Mouse (Mus musculus): ENCODE data around the gene Gm10720. TPM values are rescaled to one million over a fixed set of nuclear protein-coding genes. Genes with fewer than 3 reads are reported as not detected.
"Not testable (repeated sequence)": the region's sequence is repeated elsewhere in the genome, so short reads cannot be mapped to it uniquely, and the experiment has no call there.

The Gm10720 gene
- polyA plus RNA-seq, 1 experiment from 2014 or later: not detected

- H3K27ac ChIP-seq; H3K9me3 ChIP-seq; H3K4me3 ChIP-seq; H3K4me1 ChIP-seq (replicated peaks); H3K36me3 ChIP-seq; H3K27me3 ChIP-seq (ENCODE audit: insufficient read depth, poor library complexity, severe bottlenecking): not testable (repeated sequence)
- 43% methylated on average over 3 of the region's 10 CpGs for WGBS
- DNase-seq (ENCODE audit: low spot score): peak; percentile 96
Measured at GRCm38 (mm10) chr9:3030677-3031318, 15.3 kb downstream of the Gm10720 start.

GRCm38 (mm10) chr9:3034299-3034698, 18.8 kb downstream of the Gm10720 start, which contains the start of gene Gm17535:
TSS of gene Gm17535 (plus strand) at chr9:3034599.
- H3K4me3 ChIP-seq; H3K9me3 ChIP-seq; DNase-seq (ENCODE audit: low spot score); H3K27me3 ChIP-seq (ENCODE audit: insufficient read depth, poor library complexity, severe bottlenecking); H3K4me1 ChIP-seq (replicated peaks); H3K36me3 ChIP-seq; H3K27ac ChIP-seq: not testable (repeated sequence)
- WGBS: 28% methylated on average over 1 of the region's 8 CpGs

- not testable (repeated sequence) for H3K27me3 ChIP-seq (ENCODE audit: insufficient read depth, poor library complexity, severe bottlenecking); H3K4me3 ChIP-seq; DNase-seq (ENCODE audit: low spot score); H3K27ac ChIP-seq; H3K4me1 ChIP-seq (replicated peaks); H3K36me3 ChIP-seq
- 77% methylated on average over 8 of the region's 8 CpGs for WGBS
- H3K9me3 ChIP-seq: peaks cover 13% of the 10 kb centered on the region; the same call in 1 of the 2 replicates
Measured at GRCm38 (mm10) chr9:3036577-3036976, 21.1 kb downstream of the Gm10720 start, which contains the start of gene Gm10715. TSS of gene Gm10715 (plus strand) at chr9:3036877.

GRCm38 (mm10) chr9:3038161-3038560, 22.7 kb downstream of the Gm10720 start:
- H3K4me3 ChIP-seq; H3K27me3 ChIP-seq (ENCODE audit: insufficient read depth, poor library complexity, severe bottlenecking); H3K4me1 ChIP-seq (replicated peaks); H3K27ac ChIP-seq; H3K36me3 ChIP-seq: not testable (repeated sequence)
- 69% methylated on average over 4 of the region's 4 CpGs for WGBS
- DNase-seq (ENCODE audit: low spot score): peak; percentile 18
- peaks cover 24% of the 10 kb centered on the region for H3K9me3 ChIP-seq

Other genes with a start within 250 kb of the Gm10720 start
- gene Gm10722, start 14.7 kb upstream of the Gm10720 start, polyA plus RNA-seq (2016; fragmentation: Nextera tagmentation; extraction: Ambion mirVana): not detected in 2 replicates
- not detected in 2 replicates for gene Gm11168, start 12.3 kb upstream of the Gm10720 start, polyA plus RNA-seq (2016; fragmentation: Nextera tagmentation; extraction: Ambion mirVana)
- gene Gm10721, start 2.5 kb upstream of the Gm10720 start, polyA plus RNA-seq (2016; fragmentation: Nextera tagmentation; extraction: Ambion mirVana): not detected in 2 replicates
- gene Gm10719, start 1.8 kb downstream of the Gm10720 start, polyA plus RNA-seq (2016; fragmentation: Nextera tagmentation; extraction: Ambion mirVana): 0.30 TPM in 1 of 2 replicates, not detected in the other
- not detected in 2 replicates for gene Gm10718, start 7.9 kb downstream of the Gm10720 start, polyA plus RNA-seq (2016; fragmentation: Nextera tagmentation; extraction: Ambion mirVana)
- gene Gm10717, start 9.8 kb downstream of the Gm10720 start, polyA plus RNA-seq (2016; fragmentation: Nextera tagmentation; extraction: Ambion mirVana): 0.26 TPM in 1 of 2 replicates, not detected in the other
- not detected in 2 replicates for gene Gm17535, start 18.9 kb downstream of the Gm10720 start, polyA plus RNA-seq (2016; fragmentation: Nextera tagmentation; extraction: Ambion mirVana)
- not detected in 2 replicates for gene Gm10715, start 21.2 kb downstream of the Gm10720 start, polyA plus RNA-seq (2016; fragmentation: Nextera tagmentation; extraction: Ambion mirVana)

Data from hindbrain, embryonic 10.5 days (tissue).